Mouse (Mus musculus) kidney, adult 9 months (tissue): Measurements from ENCODE around the gene Smyd3.

Source experiments
- DNase-seq: peaks from one replicate; pipeline ENCODE4 v3.0.0; 2022

The Smyd3 gene

DNA sequence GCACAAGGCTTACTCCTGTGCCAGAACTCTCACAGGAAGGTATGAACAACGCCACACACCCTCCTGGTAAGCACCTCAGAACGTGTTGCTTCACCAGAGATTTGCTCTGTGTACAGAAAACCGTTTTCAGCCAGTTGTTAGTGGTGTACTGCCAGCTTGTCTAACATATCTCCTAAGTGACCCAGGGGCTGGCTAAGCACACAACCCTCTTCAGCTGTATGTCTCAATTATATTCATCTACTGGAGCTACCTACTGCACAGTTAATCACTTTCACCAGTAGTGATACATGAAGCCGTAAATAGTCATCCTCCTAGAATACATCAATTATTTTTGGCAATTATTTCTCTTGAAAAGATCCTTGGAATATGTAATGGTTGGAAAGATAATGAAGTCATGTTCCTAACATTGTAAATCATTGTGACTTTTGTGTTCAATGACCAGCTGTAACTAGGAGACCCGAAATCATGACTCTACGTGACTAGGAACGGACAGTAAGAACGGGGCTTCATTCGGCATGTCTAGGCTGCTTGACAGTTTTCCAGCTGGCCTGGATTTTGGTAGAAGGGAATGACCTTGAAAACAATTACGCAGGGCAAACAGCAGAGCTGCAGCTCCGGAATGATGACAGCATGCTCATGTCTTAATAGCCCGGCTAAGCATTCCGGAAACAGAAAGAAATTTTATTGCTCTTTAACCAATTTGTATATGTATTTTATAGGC lies 236.3 kb downstream of the Smyd3 start:
- DNase-seq = peak; percentile 14

- peak; percentile 80 for DNase-seq
Observed at GRCm38 (mm10) chr1:179279116-179279515, 238.7 kb downstream of the Smyd3 start.

- DNase-seq = no peak
Observed at GRCm38 (mm10) chr1:179277346-179277745, 240.5 kb downstream of the Smyd3 start.

GRCm38 (mm10) chr1:179276866-179277265 lies 241.0 kb downstream of the Smyd3 start:
- DNase-seq = no peak

DNA sequence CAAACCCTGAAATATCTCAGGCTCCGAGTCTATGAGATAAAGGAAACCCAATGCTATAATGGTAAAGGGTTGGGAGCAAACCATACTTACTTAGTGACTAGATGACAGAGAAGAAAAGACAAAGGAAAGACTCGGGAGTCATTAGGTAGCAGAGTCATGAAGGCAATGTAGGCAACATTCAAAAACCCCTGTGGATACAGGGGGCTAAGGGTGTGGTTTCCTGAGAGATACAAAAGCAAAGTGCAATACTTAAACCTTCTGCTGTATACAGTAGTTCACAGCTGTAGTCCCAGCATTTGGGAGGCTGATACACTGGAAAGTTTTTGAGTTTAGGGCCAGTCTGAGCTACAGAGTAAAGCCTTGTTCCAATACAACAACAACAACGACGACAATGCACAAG lies 244.9 kb downstream of the Smyd3 start:
- DNase-seq = no peak

DNA sequence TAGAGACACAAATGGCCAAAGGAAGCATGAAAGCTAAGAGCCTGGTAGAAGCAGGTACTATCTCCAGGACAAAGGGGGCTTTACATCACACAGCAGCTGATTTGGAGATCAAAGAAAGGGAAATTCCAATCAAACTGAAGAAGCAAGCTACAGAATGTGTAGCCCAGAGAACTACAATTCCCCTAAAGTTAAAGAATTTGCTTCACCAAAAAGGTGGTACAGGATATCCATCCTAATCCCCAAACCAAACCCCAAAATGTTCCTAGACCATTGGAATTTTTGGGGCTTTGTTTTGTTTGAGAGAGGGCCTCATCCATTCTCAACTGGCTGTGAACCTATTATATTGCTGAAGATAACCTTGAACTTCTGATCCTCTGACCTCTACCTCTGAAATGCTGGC lies 245.5 kb downstream of the Smyd3 start:
- no peak for DNase-seq

- DNase-seq = no peak
Observed at GRCm38 (mm10) chr1:179266936-179267335, 250.9 kb downstream of the Smyd3 start.

GRCm38 (mm10) chr1:179261496-179261966 lies 256.3 kb downstream of the Smyd3 start:
- no peak for DNase-seq

DNA sequence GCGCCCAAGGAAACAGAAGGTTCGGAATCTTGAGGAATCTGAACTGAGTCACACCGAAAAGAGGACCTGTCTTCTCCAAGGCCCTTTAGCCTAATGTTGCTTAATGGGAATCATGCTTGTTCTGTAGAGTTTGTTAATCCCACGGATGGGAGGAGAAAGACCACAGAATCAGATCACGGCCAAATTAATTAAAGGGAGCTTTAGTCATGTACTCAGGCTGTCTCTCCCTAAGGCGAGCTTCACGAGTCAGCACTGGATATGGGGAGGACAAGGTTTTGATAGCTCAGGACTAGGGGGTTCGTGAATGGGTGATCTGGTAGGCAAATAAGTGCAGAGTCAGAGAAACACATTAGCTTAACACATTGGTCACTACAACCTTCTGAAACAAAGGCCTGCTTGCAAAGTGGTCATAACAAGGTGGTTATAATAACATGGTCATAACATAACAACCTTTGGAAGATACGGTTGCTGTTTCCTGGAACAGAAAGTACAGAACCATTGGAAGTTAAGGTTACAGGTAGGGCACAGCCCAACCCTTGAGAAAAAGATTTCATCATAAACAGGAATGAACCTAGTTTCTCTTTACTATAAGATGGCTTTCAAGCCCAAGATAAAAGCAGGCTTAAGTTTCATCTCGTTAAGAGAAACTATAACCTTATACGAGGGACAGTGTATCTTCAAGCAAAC lies 261.9 kb downstream of the Smyd3 start:
- no peak for DNase-seq

DNA sequence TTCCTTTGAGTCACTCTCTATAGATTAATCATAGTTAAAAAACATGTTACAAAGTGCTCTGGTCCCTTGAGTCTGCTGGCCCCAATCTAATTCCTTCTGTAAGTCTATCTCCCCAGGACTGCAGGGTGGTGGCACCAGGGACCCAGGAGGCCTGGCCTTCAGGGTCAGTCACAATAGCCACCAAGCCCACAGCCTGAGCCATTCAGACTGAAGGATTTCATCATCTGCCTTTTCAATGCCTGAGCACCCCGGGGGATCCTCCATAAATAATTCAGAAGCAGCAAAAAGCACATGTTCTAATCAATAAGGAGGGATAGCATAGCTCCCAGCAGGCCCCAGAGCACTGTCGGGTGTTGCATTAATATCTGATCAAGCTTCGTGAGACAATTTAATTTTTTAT lies 263.3 kb downstream of the Smyd3 start:
- no peak for DNase-seq

GRCm38 (mm10) chr1:179252611-179253010 lies 265.2 kb downstream of the Smyd3 start:
- DNase-seq = no peak

DNA sequence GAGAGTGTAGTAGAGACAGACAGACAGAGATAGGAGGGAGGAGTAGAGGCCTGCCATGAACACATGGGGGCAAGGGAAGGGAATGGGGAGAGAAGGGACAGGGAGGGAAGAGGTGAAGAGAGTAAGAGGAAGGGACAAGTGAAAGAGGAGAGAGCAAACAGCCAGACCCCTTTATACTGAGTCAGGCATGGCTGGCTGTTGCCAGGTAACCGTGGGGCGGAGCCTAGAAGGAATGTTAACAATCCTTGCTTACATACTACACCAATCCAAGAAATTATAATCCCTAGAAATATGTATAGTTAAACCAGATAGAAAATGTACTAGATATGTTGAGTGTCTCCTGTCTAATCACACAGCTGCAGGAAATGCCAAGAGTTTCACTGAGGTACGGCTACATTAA lies 267.5 kb downstream of the Smyd3 start:
- no peak for DNase-seq

GRCm38 (mm10) chr1:179243554-179243953 lies 274.3 kb downstream of the Smyd3 start:
- peak; percentile 4 for DNase-seq

DNA sequence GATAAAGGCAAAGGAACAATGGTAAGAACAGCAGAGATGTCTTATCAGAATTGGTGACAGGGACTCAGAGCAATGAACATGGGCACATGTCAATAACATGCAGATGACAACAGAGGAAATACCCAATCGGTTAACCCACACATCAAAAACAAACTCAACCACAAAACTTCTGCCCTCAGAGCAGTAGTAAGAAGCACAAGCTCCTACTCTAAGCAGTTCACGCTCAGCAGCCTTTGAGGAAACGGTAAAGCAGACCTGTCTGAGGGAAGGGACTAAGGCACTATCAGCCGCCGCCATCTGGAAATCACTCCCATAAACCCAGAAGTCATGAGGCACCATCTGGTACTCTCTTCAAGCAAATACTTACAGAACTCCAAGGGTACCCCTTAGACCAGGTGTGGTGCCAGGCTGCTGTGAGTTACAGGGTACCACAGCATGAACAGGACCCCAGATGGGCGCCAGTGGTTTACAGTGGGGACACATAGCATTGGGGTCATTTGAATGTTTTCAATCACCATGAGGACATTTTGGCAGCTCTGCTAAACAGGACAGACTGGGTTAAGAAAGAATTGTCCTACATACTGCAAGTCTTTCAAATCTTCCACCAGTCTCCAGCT lies 277.1 kb downstream of the Smyd3 start:
- no peak for DNase-seq

DNA sequence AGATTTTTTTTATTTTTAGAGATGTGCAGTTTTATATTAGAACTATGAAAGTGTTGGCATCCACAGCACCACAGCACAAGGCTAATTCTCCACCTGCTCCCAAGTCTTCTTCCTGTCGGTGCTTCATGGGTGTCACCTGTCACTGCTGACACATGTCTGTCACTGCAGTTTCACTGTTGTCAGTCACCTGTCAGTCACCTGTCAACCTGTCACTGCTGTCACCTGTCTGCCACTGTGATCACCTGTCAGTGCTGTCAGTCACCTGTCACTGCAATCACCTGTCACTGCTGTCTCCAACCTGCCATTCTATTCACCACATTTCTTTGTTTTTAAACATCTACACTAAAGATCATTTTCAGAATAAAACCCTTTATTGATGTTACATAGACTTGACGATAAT lies 279.2 kb downstream of the Smyd3 start:
- DNase-seq = no peak

GRCm38 (mm10) chr1:179237989-179238388 lies 279.9 kb downstream of the Smyd3 start:
- peak; percentile 13 for DNase-seq

DNA sequence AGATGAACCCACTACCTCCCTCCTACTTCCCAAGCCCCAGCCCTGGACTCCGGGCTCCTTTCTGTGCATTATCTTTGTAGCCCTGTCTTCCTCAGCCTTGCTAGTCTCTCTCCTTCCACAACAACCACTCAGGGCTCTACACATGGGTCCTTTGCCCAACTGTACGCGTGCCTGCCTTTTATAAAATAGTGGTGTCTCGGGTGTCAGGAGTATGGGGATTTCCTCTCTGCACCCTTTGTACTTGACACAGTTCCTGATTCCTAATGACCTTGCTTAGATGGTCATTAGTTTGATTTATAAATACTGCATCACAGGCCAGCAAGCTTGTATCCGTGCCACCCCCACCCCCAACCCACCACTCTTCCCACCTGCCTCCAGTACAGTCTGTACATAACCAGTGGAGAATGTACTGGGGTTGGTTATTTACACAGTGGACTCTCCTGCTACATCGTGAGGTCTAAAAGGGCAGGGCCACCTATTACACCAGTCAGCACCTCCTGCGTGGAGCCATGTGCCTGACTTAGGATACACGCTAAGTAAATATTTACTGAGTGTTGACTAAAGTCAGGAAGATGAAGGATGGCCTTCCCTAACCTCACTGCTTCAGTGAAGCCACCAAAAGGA lies 281.5 kb downstream of the Smyd3 start:
- no peak for DNase-seq

DNA sequence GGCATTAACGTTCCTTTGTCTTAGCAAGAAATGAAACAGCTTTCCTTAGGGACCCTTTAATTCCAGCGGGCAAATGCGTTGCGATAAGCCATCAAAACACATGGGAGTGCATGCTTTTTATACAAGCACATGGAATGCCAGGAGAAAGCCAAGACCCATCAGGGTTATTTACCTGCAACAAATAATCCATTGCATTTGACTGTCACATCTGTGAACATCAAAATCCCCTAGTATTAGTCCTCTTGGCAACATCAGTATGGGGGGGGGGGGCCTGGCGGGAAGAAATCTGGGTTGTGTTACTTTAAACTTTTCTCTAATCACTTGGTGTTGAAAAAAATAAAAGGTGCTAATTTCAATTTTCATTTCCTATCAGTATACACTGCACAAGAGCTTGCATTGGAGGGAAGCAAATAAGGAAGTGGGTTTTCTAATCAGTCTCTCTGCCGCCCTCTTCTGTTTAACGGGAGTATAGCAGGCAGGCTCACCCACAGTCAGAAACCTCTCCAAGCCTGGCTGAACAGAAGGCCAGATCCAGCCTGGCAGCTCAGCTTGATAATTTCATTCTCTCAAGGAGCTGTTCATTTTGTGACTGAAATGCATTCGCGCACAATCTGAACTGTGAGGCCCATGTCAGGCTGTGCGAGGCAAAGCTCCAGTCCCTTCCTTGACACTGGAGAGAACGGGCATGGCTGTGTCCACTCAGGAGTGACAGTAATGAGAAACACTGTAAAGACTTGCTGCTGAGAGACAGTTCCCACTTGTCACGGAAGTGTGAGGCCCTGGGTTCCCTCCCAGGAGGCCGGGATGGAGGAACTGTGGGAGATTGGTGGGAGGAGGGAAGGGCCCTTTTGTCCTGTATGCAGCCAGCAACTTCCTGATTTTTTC lies 285.8 kb downstream of the Smyd3 start:
- peak; percentile 81 for DNase-seq

- no peak for DNase-seq
Observed at GRCm38 (mm10) chr1:179229515-179229914, 288.3 kb downstream of the Smyd3 start.

GRCm38 (mm10) chr1:179220290-179220689 lies 297.6 kb downstream of the Smyd3 start:
- DNase-seq = no peak

- DNase-seq = no peak
Observed at GRCm38 (mm10) chr1:179218061-179218460, 299.8 kb downstream of the Smyd3 start.

- DNase-seq = no peak
Observed at GRCm38 (mm10) chr1:179217036-179217435, 300.8 kb downstream of the Smyd3 start.

DNA sequence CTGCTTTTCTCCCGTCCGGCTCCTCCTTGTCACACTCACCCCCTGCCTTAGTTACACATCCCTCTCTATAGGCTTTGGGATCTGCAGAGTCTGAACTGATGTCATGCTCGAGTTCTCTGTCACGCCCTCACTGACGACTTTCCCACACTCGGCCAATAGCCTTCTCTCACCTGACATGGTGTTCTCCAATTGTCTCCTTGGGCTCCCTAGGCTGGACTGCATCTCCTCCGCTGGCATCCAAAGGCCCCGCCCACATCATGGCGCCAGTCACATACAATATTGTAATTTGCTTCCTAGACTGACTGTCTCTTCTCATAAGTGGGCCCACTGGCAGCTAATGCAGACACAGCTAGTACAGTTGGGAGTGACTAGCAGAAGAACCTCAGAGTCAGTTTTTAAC lies 304.5 kb downstream of the Smyd3 start:
- no peak for DNase-seq
